Mouse (Mus musculus) neural tube, embryonic 11.5 days (tissue): ENCODE measurements around the gene Syvn1. TPM values are rescaled to one million over a fixed set of nuclear protein-coding genes. Genes with fewer than 3 reads are reported as not detected.

Experiments
- ATAC-seq: fragments of 200-750 bp; cut with Nextera tagmentation; 2 replicates; pipeline ENCODE4 v1.8.0; 2017; ENCODE audit warnings: moderate number of reproducible peaks, mild to moderate bottlenecking, moderate TSS enrichment, moderate library complexity; ENCODE audit not compliant: insufficient read depth, low FRiP score, low TSS enrichment
- DNase-seq: peaks from one replicate; pipeline ENCODE4 v3.0.0-alpha.2; 2015; ENCODE audit warnings: low spot score
- H3K27ac ChIP-seq: fragments of 300-500 bp; sonication (generic); 2 replicates; pipeline ENCODE4 v1.5.1; 2014; ENCODE audit warnings: low read depth, mild to moderate bottlenecking, low read length
- H3K27me3 ChIP-seq: fragments of 300-500 bp; sonication (generic); 2 replicates; pipeline ENCODE4 v1.6.1; 2014; ENCODE audit warnings: mild to moderate bottlenecking, low read length, mixed read lengths; ENCODE audit not compliant: control insufficient read depth, insufficient read depth
- H3K36me3 ChIP-seq: fragments of 300-500 bp; sonication (generic); 2 replicates; pipeline ENCODE4 v1.6.1; 2014; ENCODE audit warnings: mild to moderate bottlenecking, low read length, moderate library complexity, mixed read lengths; ENCODE audit not compliant: control insufficient read depth, insufficient read depth
- H3K4me1 ChIP-seq: fragments of 300-500 bp; sonication (generic); 2 replicates; pipeline ENCODE4 v1.6.1; 2014; ENCODE audit warnings: low read length, mixed read lengths; ENCODE audit not compliant: control insufficient read depth, insufficient read depth
- H3K4me2 ChIP-seq: fragments of 300-500 bp; sonication (generic); 2 replicates; pipeline ENCODE4 v1.6.1; 2014; ENCODE audit warnings: low read depth, mild to moderate bottlenecking, moderate library complexity
- H3K4me3 ChIP-seq: fragments of 300-500 bp; sonication (generic); 2 replicates; pipeline ENCODE4 v1.5.1; 2014; ENCODE audit warnings: low read depth, low read length
- H3K9ac ChIP-seq: fragments of 300-500 bp; sonication (generic); 2 replicates; pipeline ENCODE4 v1.6.1; 2014; ENCODE audit warnings: mild to moderate bottlenecking, low read length
- H3K9me3 ChIP-seq: fragments of 300-500 bp; sonication (generic); 2 replicates; pipeline ENCODE4 v1.6.1; 2016; ENCODE audit warnings: low read length; ENCODE audit not compliant: control insufficient read depth
- WGBS: fragments of 180-500 bp; shearing (Covaris S2); extraction: QIAGEN DNeasy Blood & Tissue Kit; methylation state at CpG from one replicate; pipeline ENCODE4 v1.1.7; 2014; 5-methylcytosine and 5-hydroxymethylcytosine counted together
- polyA plus RNA-seq: library from polyadenylated mRNA; unstranded; fragments of >200 nt; fragmentation: Nextera tagmentation; extraction: Ambion mirVana; gene quantifications from 2 replicates; pipeline ENCODE4 v1.2.1, GENCODE M21; 2014

The Syvn1 gene
- polyA plus RNA-seq, 1 experiment from 2014 or later = 36.7 TPM

GRCm38 (mm10) chr19:6047154-6047898, 950 bp downstream of the Syvn1 start:
- peak; percentile 16 for ATAC-seq

GRCm38 (mm10) chr19:6047899-6048166, 1.5 kb downstream of the Syvn1 start:
- Histone ChIP-seq H3K36me3 (peaks cover 25% of the 10 kb centered on the region), H3K27ac (no peak overlapping the region), H3K27me3 (no peaks in the 10 kb centered on the region), H3K9ac (peak overlapping the region; percentile 93), H3K9me3 (no peaks in the 10 kb centered on the region), H3K4me2 (peak overlapping the region; percentile 92), H3K4me3 (peak overlapping the region; percentile 93), H3K4me1 (peaks cover 10% of the 10 kb centered on the region)
- ATAC-seq (no peak), DNase-seq (no peak)
- 87% methylated on average over 8 of the region's 8 CpGs for WGBS

More at GRCm38 (mm10) chr19:6047154-6047898, 950 bp downstream of the Syvn1 start:
- WGBS = 2% methylated on average over 44 of the region's 44 CpGs
- H3K9ac ChIP-seq = peak overlapping the region; percentile 93
- H3K27me3 ChIP-seq = no peaks in the 10 kb centered on the region
- no peaks in the 10 kb centered on the region for H3K9me3 ChIP-seq
- peak overlapping the region; percentile 93 for H3K4me3 ChIP-seq
- peaks cover 10% of the 10 kb centered on the region for H3K4me1 ChIP-seq
- no peak for DNase-seq
- H3K36me3 ChIP-seq = peaks cover 24% of the 10 kb centered on the region
- peak overlapping the region; percentile 98 for H3K27ac ChIP-seq
- H3K4me2 ChIP-seq = peak overlapping the region; percentile 92

GRCm38 (mm10) chr19:6048681-6049410, 2.5 kb downstream of the Syvn1 start:
- DNase-seq = no peak
- Histone ChIP-seq H3K4me1 (peaks cover 10% of the 10 kb centered on the region), H3K36me3 (peaks cover 27% of the 10 kb centered on the region), H3K9ac (no peak overlapping the region), H3K9me3 (no peaks in the 10 kb centered on the region), H3K4me2 (no peak overlapping the region), H3K27me3 (no peaks in the 10 kb centered on the region), H3K27ac (no peak overlapping the region), H3K4me3 (no peak overlapping the region)
- no peak for ATAC-seq
- 92% methylated on average over 11 of the region's 11 CpGs for WGBS

- no peak for ATAC-seq
- H3K4me2 ChIP-seq = no peak overlapping the region
- no peak overlapping the region for H3K4me3 ChIP-seq
- no peaks in the 10 kb centered on the region for H3K9me3 ChIP-seq
- DNase-seq = no peak
- 92% methylated on average over 7 of the region's 7 CpGs for WGBS
- no peak overlapping the region for H3K27ac ChIP-seq
- H3K4me1 ChIP-seq = peaks cover 8% of the 10 kb centered on the region; the same call in 1 of the 2 replicates
- no peaks in the 10 kb centered on the region for H3K27me3 ChIP-seq
- H3K9ac ChIP-seq = no peak overlapping the region
- peaks cover 34% of the 10 kb centered on the region for H3K36me3 ChIP-seq
Observed at GRCm38 (mm10) chr19:6052516-6052915, 6.1 kb downstream of the Syvn1 start.

- H3K27me3 ChIP-seq = no peaks in the 10 kb centered on the region
- H3K4me1 ChIP-seq = peaks cover 10% of the 10 kb centered on the region; the same call in 1 of the 2 replicates
- peaks cover 27% of the 10 kb centered on the region for H3K36me3 ChIP-seq
- 92% methylated on average over 5 of the region's 5 CpGs for WGBS
- no peak overlapping the region for H3K27ac ChIP-seq
- ATAC-seq (no peak), DNase-seq (no peak)
- no peak overlapping the region for H3K4me2 ChIP-seq
- no peaks in the 10 kb centered on the region for H3K9me3 ChIP-seq
- H3K4me3 ChIP-seq = no peak overlapping the region
- no peak overlapping the region for H3K9ac ChIP-seq
Observed at GRCm38 (mm10) chr19:6054296-6054695, 7.9 kb downstream of the Syvn1 start.

GRCm38 (mm10) chr19:6056696-6057095, 10.3 kb downstream of the Syvn1 start:
- H3K27me3 ChIP-seq = no peaks in the 10 kb centered on the region
- peaks cover 12% of the 10 kb centered on the region for H3K36me3 ChIP-seq
- WGBS = 68% methylated on average over 4 of the region's 4 CpGs
- H3K9ac ChIP-seq = peak overlapping the region; percentile 69
- H3K9me3 ChIP-seq = no peaks in the 10 kb centered on the region
- ATAC-seq = no peak
- no peak for DNase-seq
- H3K4me1 ChIP-seq = peaks cover 11% of the 10 kb centered on the region; the same call in 1 of the 2 replicates
- H3K4me2 ChIP-seq = peak overlapping the region; percentile 45
- H3K4me3 ChIP-seq = peak overlapping the region; percentile 77
- no peak overlapping the region for H3K27ac ChIP-seq

- no peaks in the 10 kb centered on the region for H3K27me3 ChIP-seq
- DNase-seq (peak; percentile 100), ATAC-seq (peak; percentile 85)
- peak within 1 kb of the TSS; percentile 76 for H3K4me2 ChIP-seq
- H3K9ac ChIP-seq = peak within 1 kb of the TSS; percentile 69
- peak within 1 kb of the TSS; percentile 77 for H3K4me3 ChIP-seq
- H3K4me1 ChIP-seq = peaks cover 19% of the 10 kb centered on the region
- peak within 1 kb of the TSS; percentile 45; the same call in 1 of the 2 replicates for H3K27ac ChIP-seq
- H3K9me3 ChIP-seq = no peaks in the 10 kb centered on the region
- WGBS = under 1% methylated on average over 57 of the region's 63 CpGs
- H3K36me3 ChIP-seq = peaks cover 12% of the 10 kb centered on the region
Observed at GRCm38 (mm10) chr19:6057313-6058096, 11.1 kb downstream of the Syvn1 start, which contains the start of the genes Mrpl49 and Fau. TSS of gene Mrpl49 (minus strand) at chr19:6057785. TSS of gene Fau (plus strand) at chr19:6057844.

- H3K27ac ChIP-seq = no peak overlapping the region
Observed at GRCm38 (mm10) chr19:6058513-6058912, 12.1 kb downstream of the Syvn1 start.

More at GRCm38 (mm10) chr19:6058513-6058912, 12.1 kb downstream of the Syvn1 start:
- Histone ChIP-seq H3K9ac (peak overlapping the region; percentile 69), H3K4me2 (peak overlapping the region; percentile 76), H3K4me3 (peak overlapping the region; percentile 77), H3K9me3 (no peaks in the 10 kb centered on the region), H3K27me3 (no peaks in the 10 kb centered on the region), H3K4me1 (peaks cover 21% of the 10 kb centered on the region), H3K36me3 (peaks cover 9% of the 10 kb centered on the region; the same call in 1 of the 2 replicates)
- WGBS = 28% methylated on average over 5 of the region's 5 CpGs
- ATAC-seq (no peak), DNase-seq (no peak)
